Mouse (Mus musculus): ENCODE measurements around the gene Itm2a. TPM values are rescaled to one million over a fixed set of nuclear protein-coding genes. Genes with fewer than 3 reads are reported as not detected.

Itm2a gene
- total RNA-seq (2021) = 10 to 100 TPM; 52.6 to 56.9 TPM

GRCm38 (mm10) chrX:107402915-107403912, at the start of gene Itm2a:
TSS of gene Itm2a (minus strand) at chrX:107403376.
- DNase-seq (ENCODE audit: extremely low spot score in 1 of 2, low spot score in 2 of 2) = peak; percentile 2 to 78
- intact Hi-C loops (cut with DNase I) = no loop called here

- intact Hi-C loops (cut with DNase I) = loop anchor here (2.0 kb wide), 1 partner anchor 641 kb away; no protein-coding TSS in a partner anchor
Observed at GRCm38 (mm10) chrX:107435887-107436286, 32.7 kb upstream of the Itm2a start.

GRCm38 (mm10) chrX:107421304-107421703, 18.1 kb upstream of the Itm2a start:
- intact Hi-C loops (cut with DNase I) = no loop called here
- DNase-seq (ENCODE audit: extremely low spot score in 1 of 2, low spot score in 2 of 2) = no peak

More at GRCm38 (mm10) chrX:107435887-107436286, 32.7 kb upstream of the Itm2a start:
- DNase-seq (ENCODE audit: extremely low spot score in 1 of 2, low spot score in 2 of 2) = no peak

GRCm38 (mm10) chrX:107417345-107417744, 14.2 kb upstream of the Itm2a start:
- intact Hi-C loops (cut with DNase I) = no loop called here
- DNase-seq (ENCODE audit: extremely low spot score in 1 of 2, low spot score in 2 of 2) = no peak

GRCm38 (mm10) chrX:107415999-107416398, 12.8 kb upstream of the Itm2a start:
- DNase-seq (ENCODE audit: extremely low spot score in 1 of 2, low spot score in 2 of 2) = no peak
- intact Hi-C loops (cut with DNase I) = no loop called here

GRCm38 (mm10) chrX:107402481-107402880, 695 bp downstream of the Itm2a start:
- intact Hi-C loops (cut with DNase I) = no loop called here
- DNase-seq (ENCODE audit: extremely low spot score in 1 of 2, low spot score in 2 of 2) = peak in 1 of 2 experiments; percentile 20

- no peak for DNase-seq (ENCODE audit: extremely low spot score in 1 of 2, low spot score in 2 of 2)
- intact Hi-C loops (cut with DNase I) = no loop called here
Observed at GRCm38 (mm10) chrX:107399087-107399486, 4.1 kb downstream of the Itm2a start.

- intact Hi-C loops (cut with DNase I) = no loop called here
- DNase-seq (ENCODE audit: extremely low spot score in 1 of 2, low spot score in 2 of 2) = no peak
Observed at GRCm38 (mm10) chrX:107393256-107393655, 9.9 kb downstream of the Itm2a start.

GRCm38 (mm10) chrX:107375329-107375728, 27.8 kb downstream of the Itm2a start:
- no peak for DNase-seq (ENCODE audit: extremely low spot score in 1 of 2, low spot score in 2 of 2)
- intact Hi-C loops (cut with DNase I) = no loop called here

Other genes starting within 250 kb of the Itm2a start
- gene Gpr174, start 147.5 kb downstream of the Itm2a start, total RNA-seq (2021) = not detected

Measured in left cerebral cortex, postnatal 10 days (tissue).